Mouse (Mus musculus) kidney, adult 9 months (tissue): ENCODE measurements at regions not wholly inside any gene's neighbourhood (a gene's known extent, or its start where the extent isn't known, plus 50 kb on each side); places are given as distances from the start of the nearest gene placed in this dataset.
A peak's percentile ranks its signal among the peaks of the same experiment; 100 is the strongest.

Experiments
- DNase-seq: peaks from one replicate; pipeline ENCODE4 v3.0.0; 2022

DNA sequence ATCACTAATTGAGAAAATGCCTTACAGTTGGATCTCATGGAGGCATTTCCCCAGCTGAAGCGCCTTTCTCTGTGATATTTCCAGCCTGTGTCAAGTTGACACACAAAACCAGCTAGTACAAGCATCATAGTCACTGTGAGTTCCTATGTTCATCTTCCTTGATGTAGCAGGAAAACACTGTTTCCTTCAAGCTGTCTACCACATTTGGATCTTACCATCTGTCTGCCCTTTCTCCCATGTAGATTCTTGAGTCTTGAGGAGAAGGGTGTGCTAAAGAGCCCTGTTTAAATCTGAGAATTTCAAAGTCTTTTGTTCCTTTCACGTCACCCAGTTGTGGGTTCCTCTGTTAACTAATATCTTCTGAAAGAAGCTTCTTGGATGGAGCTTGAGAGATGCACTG, 721.5 kb downstream of the Epha4 start:
- no peak for DNase-seq

- DNase-seq = no peak
Measured at GRCm38 (mm10) chr1:76819906-76820305, 695.0 kb downstream of the Epha4 start.

GRCm38 (mm10) chr1:76821610-76822009, 693.3 kb downstream of the Epha4 start:
- DNase-seq = no peak

- peak; percentile 57 for DNase-seq
Measured at GRCm38 (mm10) chr1:76829690-76830089, 685.2 kb downstream of the Epha4 start.

GRCm38 (mm10) chr1:76832311-76832710, 682.6 kb downstream of the Epha4 start:
- no peak for DNase-seq

- DNase-seq = no peak
Measured at GRCm38 (mm10) chr1:76835028-76835683, 679.7 kb downstream of the Epha4 start.

GRCm38 (mm10) chr1:76849346-76849745, 665.5 kb downstream of the Epha4 start:
- DNase-seq = no peak

- DNase-seq = no peak
Measured at GRCm38 (mm10) chr1:76866304-76866968, 648.5 kb downstream of the Epha4 start.

GRCm38 (mm10) chr1:76873207-76873606, 641.7 kb downstream of the Epha4 start:
- DNase-seq = peak; percentile 19

GRCm38 (mm10) chr1:76880111-76880782, 634.6 kb downstream of the Epha4 start:
- no peak for DNase-seq

DNA sequence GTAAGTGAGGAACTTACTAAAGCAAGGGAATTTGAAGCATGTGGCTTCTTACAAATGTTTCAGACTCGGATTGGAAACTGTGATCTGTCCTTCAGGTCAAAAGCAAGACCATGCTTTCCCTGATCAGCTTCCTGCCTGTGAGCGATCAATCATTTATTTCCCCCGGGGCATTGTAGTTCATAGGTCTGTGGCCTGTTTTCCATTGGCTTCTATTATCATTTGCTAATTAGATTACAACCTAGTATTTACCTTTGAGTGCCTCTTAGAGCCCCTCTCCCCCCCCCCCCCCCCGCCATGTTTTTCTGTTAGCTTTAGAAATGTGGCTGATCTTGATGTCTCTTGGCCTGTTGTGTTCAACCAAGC, 634.1 kb downstream of the Epha4 start:
- peak; percentile 8 for DNase-seq

- no peak for DNase-seq
Measured at GRCm38 (mm10) chr1:76896152-76896864, 618.6 kb downstream of the Epha4 start.

GRCm38 (mm10) chr1:76897431-76897830, 617.5 kb downstream of the Epha4 start:
- no peak for DNase-seq

GRCm38 (mm10) chr1:76911472-76911871, 603.4 kb downstream of the Epha4 start:
- no peak for DNase-seq

DNA sequence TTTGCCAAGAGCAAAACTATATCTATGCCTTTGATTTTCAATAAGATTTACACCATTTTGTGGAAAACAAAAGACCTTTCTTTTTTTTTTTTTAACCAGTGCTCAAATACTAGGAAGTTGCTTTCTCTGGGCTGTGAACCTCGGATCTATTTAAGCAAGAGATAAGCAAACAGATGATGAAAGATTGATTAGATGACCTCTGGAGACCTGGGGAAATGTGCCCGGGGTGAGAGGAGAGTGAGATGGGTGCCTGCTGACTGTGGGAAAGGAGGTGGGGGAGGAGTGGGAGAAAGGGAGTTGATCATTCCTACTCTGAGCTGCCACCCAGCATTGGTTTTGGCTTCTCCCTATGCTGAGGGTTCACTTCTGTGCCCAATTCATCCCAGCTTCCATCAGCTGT, 595.3 kb downstream of the Epha4 start:
- no peak for DNase-seq

GRCm38 (mm10) chr1:76920634-76921033, 594.3 kb downstream of the Epha4 start:
- DNase-seq = no peak

- DNase-seq = no peak
Measured at GRCm38 (mm10) chr1:76927041-76927440, 587.8 kb downstream of the Epha4 start.

DNA sequence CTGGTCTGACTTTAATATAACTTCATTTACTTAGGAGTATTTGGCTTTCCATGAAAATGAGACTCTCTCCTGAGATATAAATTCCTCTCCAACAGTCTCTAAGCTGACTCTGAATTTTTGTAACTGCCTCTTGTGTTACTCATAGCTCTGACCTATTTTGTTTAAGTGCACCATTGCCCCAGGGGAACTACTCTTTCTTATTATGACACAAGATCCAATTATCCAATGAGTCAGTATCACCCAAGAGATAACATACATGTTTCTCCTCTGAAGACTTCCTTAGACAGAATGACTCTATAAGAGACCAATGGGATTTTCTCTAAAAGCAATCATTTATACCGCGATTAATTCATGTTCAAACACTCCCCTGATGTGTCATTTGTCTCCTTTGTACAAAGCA, 586.9 kb downstream of the Epha4 start:
- DNase-seq = no peak

DNA sequence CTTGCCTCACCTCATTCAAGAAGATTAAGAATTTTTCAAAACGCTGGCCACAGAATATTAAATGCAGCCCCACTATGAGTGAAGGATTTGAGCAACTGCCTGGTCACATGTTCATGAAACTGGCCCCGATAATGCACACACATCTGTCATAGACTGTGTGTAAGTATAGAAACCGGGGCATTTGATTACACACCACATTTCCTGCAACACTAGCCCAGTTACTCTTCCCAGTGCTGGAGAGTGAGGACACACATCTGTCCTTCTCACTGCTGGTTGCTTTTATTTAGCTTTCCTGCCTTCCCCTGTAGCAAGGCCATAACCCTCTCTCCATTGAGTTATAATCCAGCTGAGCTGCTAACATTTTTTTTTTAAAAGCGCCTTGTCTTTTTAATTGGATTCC, 581.4 kb downstream of the Epha4 start:
- no peak for DNase-seq

GRCm38 (mm10) chr1:76942730-76943129, 572.2 kb downstream of the Epha4 start:
- DNase-seq = peak; percentile 55

GRCm38 (mm10) chr1:76944046-76944445, 570.8 kb downstream of the Epha4 start:
- DNase-seq = no peak

- no peak for DNase-seq
Measured at GRCm38 (mm10) chr1:76955031-76955430, 559.9 kb downstream of the Epha4 start.

- no peak for DNase-seq
Measured at GRCm38 (mm10) chr1:76957411-76957810, 557.5 kb downstream of the Epha4 start.

- no peak for DNase-seq
Measured at GRCm38 (mm10) chr1:76958706-76959105, 556.2 kb downstream of the Epha4 start.
